ENCODE assay signal across 19 mouse cellular contexts in the genomic region with DNA sequence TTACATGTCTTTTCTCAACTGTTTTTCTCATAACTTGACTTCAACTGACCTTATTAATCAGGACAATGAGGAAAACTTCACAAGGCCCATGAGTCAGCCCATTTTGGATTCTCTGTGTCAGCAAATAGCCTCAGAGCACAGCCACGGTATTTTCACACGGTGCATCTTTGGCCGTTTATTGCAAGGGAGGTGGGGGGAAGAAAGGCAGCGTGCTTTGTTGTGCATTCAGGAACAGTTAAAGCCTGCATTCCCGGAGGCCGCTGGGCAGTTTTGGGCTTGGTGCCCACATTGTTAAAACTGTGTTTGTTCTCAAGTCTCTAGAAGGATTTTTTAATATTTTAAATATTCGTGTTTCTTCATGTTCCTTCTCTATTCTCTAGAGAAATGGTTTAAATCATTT. TPM values are rescaled to one million over a fixed set of nuclear protein-coding genes. Genes with fewer than 3 reads are reported as not detected.
DNase-seq lines count a peak whose midpoint lies in the region; ATAC-seq and TF ChIP-seq lines count a peak whose summit lies in the region.
"Had no signal": no experiment of that assay in that cellular context is flagged by ENCODE, and none has a peak within 500 bp of the region (broad histone marks: within the 10 kb centered on the region; RNA-seq: fewer than 3 reads in every experiment).

No protein-coding gene starts in this region.

- DNase-seq in embryo, embryonic 10.5 days (ENCODE audit: low spot score): peak; percentile 39
- no peak for DNase-seq in embryo, embryonic 9.5 days (ENCODE audit: extremely low spot score)
- peak; percentile 19 to 23 for DNase-seq in kidney, postnatal 4 days
- DNase-seq in testis, postnatal 10 days (ENCODE audit: low spot score): peak; percentile 61
- no peak for DNase-seq in testis, postnatal 14 days (ENCODE audit: low spot score)
- DNase-seq in limb, embryonic 14.5 days (ENCODE audit: low spot score): peak; percentile 56
- DNase-seq in B cell, adult 2 months: no peak
- DNase-seq: cerebellum, adult 9-11 months; heart, postnatal 36 days; kidney, adult 8-10 months; kidney, postnatal 36 days; right cerebral cortex, postnatal 4 days; thymus, adult 18-20 months had no signal

- H3K4me1 ChIP-seq in kidney, embryonic 16.5 days (ENCODE audit: insufficient read depth, low read length): no peaks in the 10 kb centered on the region
- H3K4me1 ChIP-seq in limb, embryonic 14.5 days (ENCODE audit: control insufficient read depth, insufficient read depth, low read length): peaks cover 8% of the 10 kb centered on the region; the same call in 1 of the 2 replicates
- H3K4me1 ChIP-seq: heart, embryonic 12.5 days; liver, embryonic 12.5 days had no signal

- no peaks in the 10 kb centered on the region for H3K36me3 ChIP-seq in kidney, embryonic 16.5 days (ENCODE audit: insufficient read depth, low read length)
- no peaks in the 10 kb centered on the region for H3K36me3 ChIP-seq in limb, embryonic 14.5 days (ENCODE audit: control insufficient read depth, insufficient read depth, low read length)
- H3K36me3 ChIP-seq: heart, embryonic 12.5 days; liver, embryonic 12.5 days had no signal

- WGBS in kidney, embryonic 16.5 days: 21% methylated on average over 7 of the region's 7 CpGs
- 19% methylated on average over 7 of the region's 7 CpGs for WGBS in limb, embryonic 14.5 days

- TF ChIP-seq POLR2A in limb, embryonic 14.5 days (IDR thresholded peaks at IDR 0.05; ENCODE audit: borderline replicate concordance, extremely low read depth, insufficient read depth, insufficient read length): no peak

- peaks cover 12% of the 10 kb centered on the region for H3K27me3 ChIP-seq in kidney, embryonic 16.5 days (ENCODE audit: insufficient read depth, low read length)
- H3K27me3 ChIP-seq in limb, embryonic 14.5 days (ENCODE audit: control insufficient read depth, insufficient read depth, low read length): no peaks in the 10 kb centered on the region
- H3K27me3 ChIP-seq: heart, embryonic 12.5 days; liver, embryonic 12.5 days had no signal

- no peak overlapping the region for H3K27ac ChIP-seq in kidney, embryonic 16.5 days (ENCODE audit: low read length)
- no peak overlapping the region for H3K27ac ChIP-seq in limb, embryonic 14.5 days (replicated peaks; ENCODE audit: low read depth, low read length)
- H3K27ac ChIP-seq: liver, embryonic 12.5 days had no signal

- no peak overlapping the region for H3K4me2 ChIP-seq in kidney, embryonic 16.5 days (replicated peaks; ENCODE audit: low read depth, low read length)
- no peak overlapping the region for H3K4me2 ChIP-seq in limb, embryonic 14.5 days (replicated peaks; ENCODE audit: low read depth, low read length, severe bottlenecking)
- H3K4me2 ChIP-seq: heart, embryonic 12.5 days; liver, embryonic 12.5 days had no signal

- ATAC-seq in kidney, embryonic 16.5 days (ENCODE audit: low FRiP score, low TSS enrichment): no peak
- 0 out of 2 replicates have a peak, but pooled peaks have one; percentile 37 for ATAC-seq in limb, embryonic 14.5 days (ENCODE audit: low FRiP score, low read depth)
- ATAC-seq: liver, embryonic 12.5 days had no signal

- H3K9ac ChIP-seq in kidney, embryonic 16.5 days (replicated peaks; ENCODE audit: low read length): no peak overlapping the region
- H3K9ac ChIP-seq in limb, embryonic 14.5 days (ENCODE audit: low read depth, low read length, severe bottlenecking): no peak overlapping the region
- H3K9ac ChIP-seq: heart, embryonic 12.5 days; liver, embryonic 12.5 days had no signal

- H3K9me3 ChIP-seq in kidney, embryonic 16.5 days (ENCODE audit: low read length): no peaks in the 10 kb centered on the region
- H3K9me3 ChIP-seq in limb, embryonic 14.5 days (ENCODE audit: control insufficient read depth, low read length): no peaks in the 10 kb centered on the region
- H3K9me3 ChIP-seq: heart, embryonic 12.5 days; liver, embryonic 12.5 days had no signal

- H3K4me3 ChIP-seq in kidney, embryonic 16.5 days (ENCODE audit: low read length): no peak overlapping the region
- H3K4me3 ChIP-seq in limb, embryonic 14.5 days (replicated peaks; ENCODE audit: low read length): no peak overlapping the region
- H3K4me3 ChIP-seq: heart, embryonic 12.5 days; liver, embryonic 12.5 days had no signal

RNA-seq across cellular contexts. Expression of a gene that starts 24.0 kb away (rescaled TPM):
- polyA plus RNA-seq in kidney, embryonic 16.5 days (2015; fragmentation: Nextera tagmentation; extraction: Ambion mirVana): 1.4 and 1.8 TPM in 2 replicates
- 259 and 340 TPM in 2 replicates for polyA plus RNA-seq in limb, embryonic 14.5 days (2012; rRNA removed)
- polyA plus RNA-seq in limb, embryonic 14.5 days (2014; fragmentation: Nextera tagmentation; extraction: Ambion mirVana): 69.7 and 82.4 TPM in 2 replicates

RNA-seq across cellular contexts. Expression of a gene that starts 53.2 kb away (rescaled TPM):
- not detected in 2 replicates for polyA plus RNA-seq in kidney, embryonic 16.5 days (2015; fragmentation: Nextera tagmentation; extraction: Ambion mirVana)
- not detected in 2 replicates for polyA plus RNA-seq in limb, embryonic 14.5 days (2012; rRNA removed)
- not detected in 2 replicates for polyA plus RNA-seq in limb, embryonic 14.5 days (2014; fragmentation: Nextera tagmentation; extraction: Ambion mirVana)
- polyA plus RNA-seq: gonadal fat pad, adult 2 months; heart, embryonic 12.5 days; liver, embryonic 12.5 days; lung, embryonic 16.5 days; urinary bladder, adult 2 months had no signal

Comparison
In these comparisons a context has a peak if more than half of its experiments do, and no peak if none do; other contexts are left out.
1. DNase-seq: peak in embryo, embryonic 10.5 days (single experiment), kidney, postnatal 4 days (2 of 2), testis, postnatal 10 days (single experiment) and limb, embryonic 14.5 days (single experiment); none in embryo, embryonic 9.5 days (single experiment), testis, postnatal 14 days (single experiment) and B cell, adult 2 months (0 of 2).
2. RNA of a gene that starts 24.0 kb away (polyA plus RNA-seq): 69.7 to 340 TPM in limb, embryonic 14.5 days; 1.4 to 1.8 TPM in kidney, embryonic 16.5 days; every median in the first group is over 10 times any median in the second.